Mouse (Mus musculus): ENCODE measurements at regions not wholly inside any gene's neighbourhood (a gene's known extent, or its start where the extent isn't known, plus 50 kb on each side); places are given as distances from the start of the nearest gene placed in this dataset.
A peak's percentile ranks its signal among the peaks of the same experiment; 100 is the strongest.

DNA sequence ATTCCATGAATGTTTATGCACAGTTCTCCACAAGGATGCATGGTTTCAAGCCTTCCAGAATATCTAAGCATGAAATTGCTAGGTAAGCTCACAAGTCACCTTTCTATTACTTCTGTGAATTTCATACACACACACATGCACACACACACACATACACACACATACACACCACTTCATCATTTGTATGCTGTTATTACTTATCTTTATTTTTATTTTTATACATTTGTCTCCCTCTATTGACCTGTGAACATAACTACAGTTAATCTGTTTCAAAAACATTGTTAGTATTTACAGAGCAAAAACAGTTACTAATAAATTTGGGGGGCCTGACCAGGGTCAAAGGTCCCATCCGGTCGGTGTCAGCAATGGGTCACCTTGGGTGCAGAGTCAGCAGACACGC is 212.6 kb upstream of the Depdc1a start:
- Histone ChIP-seq H3K9me3 (ENCODE audit: control insufficient read depth, low read length) (no peaks in the 10 kb centered on the region), H3K4me1 (ENCODE audit: control insufficient read depth, insufficient read depth, low read length) (no peaks in the 10 kb centered on the region), H3K4me2 (ENCODE audit: low read depth, low read length) (no peak overlapping the region), H3K36me3 (ENCODE audit: control insufficient read depth, insufficient read depth, low read length) (no peaks in the 10 kb centered on the region), H3K4me3 (ENCODE audit: low read depth, low read length) (no peak overlapping the region), H3K27me3 (replicated peaks; ENCODE audit: control insufficient read depth, insufficient read depth, low read length) (no peaks in the 10 kb centered on the region), H3K9ac (ENCODE audit: low read depth, low read length) (no peak overlapping the region), H3K27ac (replicated peaks; ENCODE audit: low read depth, low read length) (no peak overlapping the region)
- ATAC-seq (ENCODE audit: low read depth) (no peak), DNase-seq (ENCODE audit: low spot score) (no peak)
- 76% methylated on average over 3 of the region's 3 CpGs for WGBS

- WGBS: 41% methylated on average over 3 of the region's 3 CpGs
- no peak for ATAC-seq (ENCODE audit: low read depth)
- no peak overlapping the region for H3K4me3 ChIP-seq (ENCODE audit: low read depth, low read length)
- H3K4me1 ChIP-seq (ENCODE audit: control insufficient read depth, insufficient read depth, low read length): no peaks in the 10 kb centered on the region
- H3K4me2 ChIP-seq (ENCODE audit: low read depth, low read length): no peak overlapping the region
- H3K36me3 ChIP-seq (ENCODE audit: control insufficient read depth, insufficient read depth, low read length): no peaks in the 10 kb centered on the region
- H3K27ac ChIP-seq (replicated peaks; ENCODE audit: low read depth, low read length): no peak overlapping the region
- H3K27me3 ChIP-seq (replicated peaks; ENCODE audit: control insufficient read depth, insufficient read depth, low read length): no peaks in the 10 kb centered on the region
- peak; percentile 32 for DNase-seq (ENCODE audit: low spot score)
- H3K9ac ChIP-seq (ENCODE audit: low read depth, low read length): no peak overlapping the region
- no peaks in the 10 kb centered on the region for H3K9me3 ChIP-seq (ENCODE audit: control insufficient read depth, low read length)
Measured at GRCm38 (mm10) chr3:159317471-159317870, 177.8 kb upstream of the Depdc1a start.

DNA sequence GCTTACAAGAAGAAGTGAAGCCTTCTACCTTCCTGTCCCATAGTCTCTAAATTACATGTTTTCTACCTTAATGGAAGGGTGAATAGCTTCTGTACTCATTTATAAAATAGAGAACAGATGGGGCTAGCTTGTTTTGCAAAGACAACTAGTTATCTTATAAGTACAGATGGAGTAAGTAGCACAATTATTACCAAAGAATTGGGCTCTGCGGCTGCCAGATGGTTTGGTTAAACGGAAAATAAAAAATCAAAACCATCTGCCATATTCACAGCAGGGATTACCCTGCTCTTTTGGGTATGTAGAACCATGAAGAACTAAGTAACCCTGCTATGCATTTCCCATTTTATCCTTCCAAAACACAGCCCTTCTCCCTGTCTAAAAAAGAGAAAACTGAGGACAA is 147.2 kb upstream of the Depdc1a start:
- Histone ChIP-seq H3K4me1 (ENCODE audit: control insufficient read depth, insufficient read depth, low read length) (no peaks in the 10 kb centered on the region), H3K4me2 (ENCODE audit: low read depth, low read length) (no peak overlapping the region), H3K9me3 (ENCODE audit: control insufficient read depth, low read length) (peaks cover 7% of the 10 kb centered on the region; the same call in 1 of the 2 replicates), H3K9ac (ENCODE audit: low read depth, low read length) (no peak overlapping the region), H3K4me3 (ENCODE audit: low read depth, low read length) (no peak overlapping the region), H3K36me3 (ENCODE audit: control insufficient read depth, insufficient read depth, low read length) (no peaks in the 10 kb centered on the region), H3K27ac (replicated peaks; ENCODE audit: low read depth, low read length) (no peak overlapping the region), H3K27me3 (replicated peaks; ENCODE audit: control insufficient read depth, insufficient read depth, low read length) (no peaks in the 10 kb centered on the region)
- 37% methylated on average over 2 of the region's 2 CpGs for WGBS
- ATAC-seq (ENCODE audit: low read depth) (no peak), DNase-seq (ENCODE audit: low spot score) (peak; percentile 5)

DNA sequence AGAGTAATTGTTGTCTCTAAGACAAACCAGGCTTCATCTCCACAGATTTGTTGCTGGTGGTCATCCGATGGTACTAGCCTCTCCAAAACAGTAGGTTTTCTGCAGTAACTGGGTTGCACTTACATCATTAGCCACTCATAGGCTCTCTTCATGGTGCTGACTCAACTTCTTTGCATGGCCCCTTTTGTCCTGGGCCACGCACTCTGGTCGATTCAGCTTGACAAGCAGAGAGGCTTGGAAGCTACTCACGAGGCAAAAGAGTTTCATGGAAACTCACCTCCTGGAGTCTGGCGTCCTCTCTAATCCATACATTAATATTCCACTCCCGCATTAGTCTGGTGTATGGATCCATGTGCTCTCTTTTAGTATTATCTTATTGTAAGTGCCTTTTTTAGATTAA is 141.5 kb upstream of the Depdc1a start:
- Histone ChIP-seq H3K9me3 (ENCODE audit: control insufficient read depth, low read length) (peaks cover 7% of the 10 kb centered on the region; the same call in 1 of the 2 replicates), H3K27me3 (replicated peaks; ENCODE audit: control insufficient read depth, insufficient read depth, low read length) (no peaks in the 10 kb centered on the region), H3K4me3 (ENCODE audit: low read depth, low read length) (no peak overlapping the region), H3K36me3 (ENCODE audit: control insufficient read depth, insufficient read depth, low read length) (no peaks in the 10 kb centered on the region), H3K27ac (replicated peaks; ENCODE audit: low read depth, low read length) (no peak overlapping the region), H3K4me1 (ENCODE audit: control insufficient read depth, insufficient read depth, low read length) (no peaks in the 10 kb centered on the region), H3K9ac (ENCODE audit: low read depth, low read length) (no peak overlapping the region), H3K4me2 (ENCODE audit: low read depth, low read length) (no peak overlapping the region)
- DNase-seq (ENCODE audit: low spot score): no peak
- 87% methylated on average over 6 of the region's 6 CpGs for WGBS
- ATAC-seq (ENCODE audit: low read depth): no peak

DNA sequence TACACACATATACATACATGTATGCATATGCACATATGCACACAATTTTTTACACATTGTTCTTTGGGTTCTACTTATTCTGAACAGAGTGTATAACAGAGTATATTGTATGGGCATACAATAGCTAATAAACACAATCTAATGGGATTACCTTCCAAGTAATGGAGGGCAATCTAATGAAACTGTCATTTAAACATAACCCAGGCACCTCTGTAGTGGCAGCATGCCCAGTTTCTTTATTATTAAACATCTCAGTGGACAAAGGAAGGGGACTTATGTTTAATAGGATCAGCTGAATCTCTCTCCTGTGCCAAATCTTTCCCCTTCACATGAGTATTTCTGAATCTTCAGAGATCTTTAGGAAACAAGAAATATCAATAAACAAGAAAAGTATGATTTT is 122.1 kb upstream of the Depdc1a start:
- DNase-seq (ENCODE audit: low spot score) (no peak), ATAC-seq (ENCODE audit: low read depth) (no peak)
- H3K4me1 ChIP-seq (ENCODE audit: control insufficient read depth, insufficient read depth, low read length): no peaks in the 10 kb centered on the region
- H3K9me3 ChIP-seq (ENCODE audit: control insufficient read depth, low read length): no peaks in the 10 kb centered on the region
- H3K36me3 ChIP-seq (ENCODE audit: control insufficient read depth, insufficient read depth, low read length): no peaks in the 10 kb centered on the region
- H3K27me3 ChIP-seq (replicated peaks; ENCODE audit: control insufficient read depth, insufficient read depth, low read length): no peaks in the 10 kb centered on the region
- no peak overlapping the region for H3K9ac ChIP-seq (ENCODE audit: low read depth, low read length)
- no peak overlapping the region for H3K27ac ChIP-seq (replicated peaks; ENCODE audit: low read depth, low read length)
- H3K4me3 ChIP-seq (ENCODE audit: low read depth, low read length): no peak overlapping the region
- H3K4me2 ChIP-seq (ENCODE audit: low read depth, low read length): no peak overlapping the region

All from embryonic facial prominence, embryonic 14.5 days (tissue).